Mouse (Mus musculus) c-Kit-positive CD71-positive TER-119-negative erythroid progenitor cells, embryonic 14.5 days (primary cell): ENCODE measurements around the gene Stk40.

Source experiments
- DNase-seq: peaks from one replicate; pipeline ENCODE4 v3.0.0-alpha.2; 2013; ENCODE audit warnings: low read depth

Gene Stk40

DNA sequence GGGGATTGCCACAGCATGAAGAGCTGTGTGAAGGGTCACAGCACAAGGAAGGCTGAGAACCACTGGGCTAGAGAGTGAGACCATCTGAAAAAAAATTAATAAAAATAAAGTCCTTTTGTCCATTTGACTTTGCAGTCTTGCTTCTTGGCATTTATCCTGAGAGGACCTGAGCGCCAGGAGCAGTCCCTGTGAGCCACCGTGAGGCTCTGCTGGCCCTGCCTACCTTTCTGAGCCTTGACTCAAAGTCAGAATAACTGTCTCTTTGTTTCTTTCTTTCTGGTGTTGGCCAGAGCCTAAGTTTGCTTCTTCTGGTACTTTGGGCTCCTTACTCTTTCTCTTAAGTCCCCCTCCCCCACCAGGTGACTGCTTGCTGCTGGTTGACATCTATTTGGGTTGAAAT is 16.7 kb downstream of the Stk40 start:
- DNase-seq = no peak

DNA sequence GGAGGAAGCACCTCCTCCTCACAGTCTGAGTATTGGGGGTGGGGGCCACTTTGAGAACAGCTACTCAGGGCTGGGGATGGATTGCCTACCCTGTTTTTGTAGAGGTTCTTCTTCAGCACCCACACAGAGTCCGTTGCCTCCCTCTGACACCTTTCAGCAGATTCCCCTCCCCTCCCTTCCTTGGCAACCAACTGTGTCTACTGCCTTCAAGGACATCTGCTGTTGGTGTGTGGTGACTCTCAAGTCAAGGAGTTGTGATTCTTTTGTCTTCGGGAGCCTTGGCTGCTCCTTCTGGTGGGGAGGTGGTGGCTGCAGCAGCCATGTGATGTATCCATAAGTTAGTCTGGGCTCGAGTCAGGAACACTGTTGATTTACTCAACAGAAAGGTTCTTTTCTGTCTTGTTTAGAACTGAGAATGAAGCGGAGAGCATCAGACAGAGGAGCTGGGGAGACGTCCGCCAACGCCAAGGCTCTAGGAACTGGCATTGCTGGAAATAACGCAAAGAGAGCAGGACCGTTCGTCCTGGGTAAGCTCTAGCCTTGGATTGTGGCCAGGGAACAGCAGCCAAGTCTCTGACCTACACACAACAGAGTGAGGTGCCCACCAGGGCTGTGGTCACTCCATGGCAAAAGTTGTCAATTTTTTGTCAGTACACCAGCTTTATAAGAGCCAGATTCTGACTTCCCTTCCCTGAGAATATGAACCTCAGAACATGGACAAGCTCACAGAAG is 19.7 kb downstream of the Stk40 start:
- no peak for DNase-seq

DNA sequence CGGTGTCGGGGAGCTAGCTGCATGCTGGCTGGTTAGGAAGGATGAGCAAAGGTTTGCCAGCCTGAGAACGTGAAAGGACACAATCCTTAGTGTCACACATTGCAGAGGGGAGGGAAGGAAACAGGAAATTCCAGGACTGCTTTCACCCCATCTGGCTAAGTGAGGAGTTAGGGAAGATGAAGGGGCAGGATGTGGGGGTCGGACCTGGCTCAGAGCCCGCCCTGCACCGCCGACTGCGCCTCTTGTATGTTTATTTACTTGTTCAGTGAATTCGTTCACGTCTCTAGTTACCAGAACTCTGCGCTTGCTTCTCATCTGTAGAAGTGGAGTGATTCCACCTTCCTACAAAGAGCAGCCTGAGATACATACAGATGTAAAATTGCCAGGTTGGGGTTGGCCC is 26.7 kb downstream of the Stk40 start:
- no peak for DNase-seq

DNA sequence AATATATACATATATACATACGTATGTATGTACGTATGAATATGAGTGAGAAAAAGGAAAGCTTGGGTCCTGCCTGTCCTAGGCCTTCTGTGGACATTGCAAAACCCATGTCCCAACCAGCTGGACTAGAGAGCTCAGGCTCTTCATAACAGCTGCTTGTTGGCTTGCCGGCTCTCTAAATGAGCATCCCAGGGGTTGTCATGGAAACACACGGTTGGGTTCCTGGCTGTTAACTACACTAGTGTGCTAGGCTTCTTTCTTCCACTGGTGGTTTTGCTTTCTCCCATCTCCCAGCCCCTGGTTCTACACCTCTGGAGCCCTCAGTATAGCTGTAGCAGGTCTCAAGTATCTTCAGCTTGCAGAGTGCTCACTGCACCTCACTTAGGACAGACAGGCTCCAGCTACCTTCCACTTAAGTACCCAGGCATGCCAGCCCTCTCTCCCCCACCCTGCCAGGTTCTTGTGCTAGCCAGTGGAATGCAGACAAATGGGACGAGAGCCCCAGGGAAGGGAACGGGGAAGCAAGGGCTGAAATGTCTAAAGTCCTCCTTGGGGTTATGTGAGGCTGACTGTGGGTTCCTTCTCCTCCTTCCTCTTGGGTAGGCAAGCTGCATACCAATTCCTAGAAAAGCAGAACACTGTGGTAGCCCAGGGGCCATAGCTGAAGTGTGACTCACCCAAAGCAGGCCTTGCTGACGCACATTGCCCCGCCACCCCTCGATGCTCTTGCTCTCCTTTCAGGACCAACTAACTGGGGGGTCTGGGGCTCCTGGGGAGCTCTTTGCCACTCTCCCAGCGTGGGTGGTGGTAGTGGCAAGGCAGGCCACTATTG is 27.7 kb downstream of the Stk40 start:
- DNase-seq = no peak

DNA sequence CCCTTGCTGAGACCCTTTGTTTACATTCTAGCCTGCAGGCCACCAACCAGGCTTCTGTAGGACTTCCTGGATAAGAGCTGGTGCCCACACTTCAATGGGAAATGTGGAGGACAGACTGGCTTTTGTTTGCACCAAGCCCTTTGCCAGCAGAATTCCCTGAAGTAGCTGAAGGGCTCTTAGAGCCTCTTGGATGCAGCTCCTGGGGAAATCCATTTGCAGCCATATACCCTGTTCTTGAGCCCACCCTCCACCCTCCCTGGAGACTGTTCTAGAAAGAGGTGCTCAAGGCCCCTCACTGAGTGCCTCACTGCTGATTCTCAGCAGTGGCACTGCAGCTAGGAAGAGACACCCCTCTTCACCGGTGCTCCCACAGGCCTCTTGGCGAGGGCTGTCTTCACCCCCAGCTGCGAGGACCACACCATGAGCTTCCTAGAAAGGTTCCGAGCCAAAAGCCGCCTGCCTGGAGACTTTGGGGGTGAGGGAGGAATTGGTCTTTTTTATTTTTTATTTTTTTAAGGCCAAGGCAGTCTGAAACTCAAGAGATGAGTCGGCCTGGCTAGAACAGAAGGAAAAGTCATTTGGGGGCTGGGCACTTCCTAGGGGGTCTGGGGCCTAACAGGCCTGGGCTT is 29.0 kb downstream of the Stk40 start:
- no peak for DNase-seq

DNA sequence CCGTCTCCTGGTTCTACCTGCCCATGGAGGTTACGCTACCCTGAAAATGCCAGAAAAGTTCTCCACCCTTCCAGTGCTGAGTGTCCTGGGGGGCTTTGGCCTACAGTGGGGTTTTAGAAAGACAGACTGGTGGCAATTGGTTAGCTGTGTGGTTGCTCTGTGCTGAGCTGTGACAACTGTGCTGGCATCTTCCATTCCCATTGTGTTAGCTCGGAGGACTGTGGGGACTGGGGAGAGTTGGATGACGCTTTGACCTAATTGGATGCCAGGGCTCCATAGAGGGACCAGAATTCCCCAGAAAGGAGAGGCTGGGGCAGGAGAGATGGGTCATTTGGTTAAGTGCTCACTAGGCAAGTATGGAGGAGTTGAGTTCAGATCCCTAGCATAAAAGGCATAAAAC is 30.5 kb downstream of the Stk40 start:
- no peak for DNase-seq

DNA sequence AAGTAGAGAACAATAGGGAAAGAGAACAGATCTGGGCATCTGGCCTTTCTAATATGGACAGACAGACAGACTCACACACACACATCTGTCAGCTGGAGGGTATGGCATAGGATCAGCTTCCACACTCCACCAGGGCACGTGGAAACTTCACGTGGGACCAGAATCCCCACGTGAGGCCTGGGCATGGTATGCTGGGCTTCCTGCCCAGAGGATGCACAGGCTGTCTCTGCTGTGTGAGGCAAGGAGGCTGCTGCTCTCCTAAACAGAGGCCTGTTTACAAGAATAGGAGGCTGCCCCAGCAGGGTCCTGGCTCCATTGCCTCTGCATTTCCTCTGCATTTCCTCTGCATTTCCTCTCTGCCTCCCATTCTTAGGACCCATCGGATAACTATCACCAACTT is 30.9 kb downstream of the Stk40 start:
- DNase-seq = no peak

DNA sequence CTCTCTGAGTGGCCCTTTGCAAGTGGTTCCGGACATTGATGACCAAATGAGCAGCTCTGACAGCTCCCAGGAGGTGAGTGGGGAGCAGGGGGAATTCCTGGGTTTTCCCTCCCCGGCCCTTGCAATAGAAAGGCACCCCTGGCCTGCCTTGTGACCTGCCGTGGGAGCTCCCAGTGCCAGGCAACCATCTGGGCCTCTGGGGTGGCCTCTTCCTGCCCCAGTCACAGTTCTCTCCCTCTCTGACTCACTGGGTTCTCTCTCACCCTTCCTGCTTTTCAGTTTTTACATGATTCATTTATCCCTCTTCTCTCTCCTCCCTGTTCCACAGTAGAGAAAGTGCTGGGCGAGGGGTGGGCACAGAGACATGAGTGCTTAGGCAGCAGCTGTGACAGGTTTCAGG is 34.0 kb downstream of the Stk40 start:
- no peak for DNase-seq

DNA sequence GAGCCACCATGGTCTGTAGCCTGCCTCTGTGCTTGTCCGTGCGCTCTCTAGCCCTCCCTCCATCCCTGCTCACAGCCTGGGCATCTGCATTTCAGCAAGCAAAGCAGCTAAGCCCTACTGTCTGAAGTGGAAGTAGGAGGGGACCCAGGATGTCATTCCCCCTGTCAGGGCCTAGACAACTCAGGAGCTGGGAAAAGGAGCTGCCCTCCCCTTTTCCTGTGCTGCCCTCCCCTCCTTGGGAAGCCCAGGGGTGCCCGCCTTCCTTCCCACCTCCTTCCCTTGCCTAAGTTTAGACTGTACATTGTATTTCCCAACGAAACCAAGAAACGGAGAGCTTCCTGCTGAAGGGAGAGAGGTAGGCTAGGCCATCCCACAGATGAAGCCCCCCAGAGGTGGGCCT is 37.3 kb downstream of the Stk40 start:
- DNase-seq = no peak

DNA sequence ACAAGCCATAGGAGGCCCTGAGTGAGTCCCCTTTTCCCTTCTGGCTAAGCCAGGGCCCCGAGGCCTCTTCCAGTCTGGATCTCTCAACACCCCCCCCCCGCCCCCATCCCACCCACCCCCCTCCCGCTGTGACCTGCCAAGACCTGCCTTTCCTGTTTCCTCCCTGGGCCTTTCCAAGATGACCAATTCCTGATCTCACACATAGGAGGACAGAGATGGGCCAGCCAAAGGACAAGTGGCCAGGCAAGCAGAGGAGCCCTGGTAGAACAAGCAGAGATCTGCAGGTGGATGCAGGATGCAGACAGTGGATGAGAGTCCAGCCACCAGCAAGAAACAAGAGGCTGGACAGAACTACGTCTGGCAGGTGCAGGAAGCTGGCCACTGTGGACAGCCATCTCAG is 41.6 kb downstream of the Stk40 start:
- DNase-seq = no peak

DNA sequence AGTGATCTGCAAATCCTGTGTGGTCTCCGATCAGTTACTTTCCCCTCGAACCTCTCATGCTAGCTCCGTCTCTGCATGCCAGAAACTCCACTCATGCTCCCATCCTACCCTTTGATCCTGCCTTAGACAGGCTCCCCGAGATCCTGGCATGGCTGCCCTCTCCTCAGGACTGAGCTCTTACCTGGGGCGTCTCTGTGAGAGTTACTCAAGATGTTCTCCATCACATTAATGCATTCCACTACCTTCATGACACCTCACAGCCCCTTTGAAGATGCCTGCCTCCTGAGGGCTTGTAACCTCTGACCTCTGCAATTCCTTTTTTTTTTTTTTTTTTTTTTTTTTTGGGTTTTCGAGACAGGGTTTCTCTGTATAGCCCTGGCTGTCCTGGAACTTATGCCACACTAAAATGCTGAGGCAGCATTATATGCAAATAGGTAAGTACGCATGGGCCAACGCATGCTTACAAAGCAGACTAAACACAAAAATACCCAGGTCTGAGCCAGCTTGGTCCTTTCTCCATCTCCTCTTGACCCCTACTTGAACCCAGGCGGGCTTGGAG is 43.3 kb downstream of the Stk40 start:
- no peak for DNase-seq

DNA sequence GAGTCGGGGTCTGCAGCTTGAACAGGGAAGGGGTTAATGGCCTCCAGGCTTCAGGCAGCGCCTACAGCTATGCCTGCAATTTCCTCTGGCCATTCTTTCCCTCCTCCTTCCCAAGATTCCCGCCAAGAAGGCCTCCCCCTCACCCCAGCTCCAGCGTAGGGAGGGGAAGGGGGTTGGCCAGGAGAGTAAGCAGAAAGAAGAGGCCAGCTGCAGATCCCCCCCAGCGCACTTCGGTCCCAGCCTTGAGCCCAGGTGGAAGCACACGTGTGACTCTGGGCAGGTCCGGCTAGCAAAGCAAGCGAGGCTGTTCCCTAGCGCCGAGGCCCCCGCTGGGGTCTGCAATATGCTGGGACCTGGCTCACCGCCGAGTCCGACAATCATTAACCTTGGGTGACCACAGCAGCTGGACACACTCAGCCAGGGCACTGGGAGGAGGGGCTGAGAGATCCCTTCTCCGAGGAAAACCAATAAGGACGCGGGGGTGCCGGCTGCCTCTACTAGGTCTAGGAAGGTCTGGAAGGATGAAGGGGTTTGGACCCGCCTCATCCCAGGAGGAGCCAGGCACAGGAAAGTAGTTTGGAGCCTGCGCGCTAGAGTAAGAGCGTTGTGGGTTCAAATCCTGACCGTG is 43.9 kb downstream of the Stk40 start, which contains the start of gene Eva1b:
Eva1b (plus strand) TSS at position 212 of the 628 bp plus-strand sequence.
- DNase-seq = no peak

DNA sequence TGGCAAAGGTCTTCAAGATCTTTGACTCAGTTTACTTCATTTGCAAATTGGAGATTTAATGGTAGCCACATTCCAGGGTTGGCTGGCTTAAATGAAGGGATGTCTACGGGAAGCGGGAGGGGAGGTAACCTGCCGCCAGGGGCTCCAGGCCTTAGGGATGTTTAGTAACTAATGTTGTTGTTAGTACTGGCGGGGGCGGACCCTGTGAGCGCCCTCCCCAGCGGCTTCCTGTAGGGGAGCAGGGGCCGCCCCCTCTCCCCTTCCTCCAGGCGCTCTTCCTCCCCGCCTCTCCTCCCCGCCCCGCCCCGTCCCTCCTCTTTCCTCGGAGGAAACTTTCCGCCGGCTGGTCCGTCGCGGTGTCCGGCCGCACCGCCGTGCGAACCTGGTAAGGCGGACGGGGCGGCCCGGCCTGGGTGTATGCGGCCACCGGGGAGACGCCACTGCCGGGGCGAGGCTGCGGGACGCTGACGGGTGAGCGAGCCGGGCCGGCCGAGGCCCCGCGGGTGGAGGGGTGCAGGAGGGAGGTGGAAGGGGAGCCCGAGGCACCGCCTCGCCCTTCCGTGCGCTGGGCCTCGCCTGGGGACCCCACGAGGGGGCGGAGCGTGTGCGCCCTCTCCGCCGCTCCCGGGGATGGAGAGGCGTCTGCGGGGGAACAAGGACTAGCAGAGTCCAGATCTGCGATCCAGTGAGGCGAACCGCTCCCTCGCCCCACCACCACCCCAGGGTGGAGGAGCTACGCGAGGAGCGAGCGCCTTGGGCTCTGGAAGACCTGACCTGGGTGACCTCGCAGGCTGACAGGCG is 44.6 kb downstream of the Stk40 start:
- no peak for DNase-seq

DNA sequence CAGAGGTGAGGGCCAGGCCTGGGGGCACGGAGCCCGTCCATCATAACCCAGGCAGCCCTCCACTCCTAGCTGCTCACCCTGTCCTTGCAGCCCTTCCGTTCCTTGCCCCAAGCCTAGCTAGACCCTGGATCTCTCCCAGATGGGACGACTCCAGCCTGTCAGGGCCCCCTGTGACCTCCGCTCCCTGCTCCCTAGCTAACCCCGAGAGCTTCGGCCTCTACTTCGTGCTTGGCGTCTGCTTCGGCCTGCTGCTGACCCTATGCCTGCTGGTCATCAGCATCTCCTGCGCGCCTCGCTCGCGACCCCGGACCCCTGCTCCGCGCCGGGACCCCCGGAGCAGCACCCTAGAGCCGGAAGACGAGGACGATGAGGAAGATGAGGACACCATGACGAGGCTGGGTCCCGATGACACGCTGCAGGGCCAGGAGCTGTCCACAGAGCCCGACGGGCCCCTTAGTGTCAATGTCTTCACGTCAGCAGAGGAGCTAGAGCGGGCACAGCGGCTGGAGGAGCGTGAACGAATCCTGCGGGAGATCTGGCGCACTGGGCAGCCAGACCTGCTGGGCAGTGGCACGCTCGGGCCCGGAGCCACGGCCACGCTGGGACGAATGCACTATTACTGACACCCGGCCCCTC is 45.4 kb downstream of the Stk40 start:
- DNase-seq = no peak

DNA sequence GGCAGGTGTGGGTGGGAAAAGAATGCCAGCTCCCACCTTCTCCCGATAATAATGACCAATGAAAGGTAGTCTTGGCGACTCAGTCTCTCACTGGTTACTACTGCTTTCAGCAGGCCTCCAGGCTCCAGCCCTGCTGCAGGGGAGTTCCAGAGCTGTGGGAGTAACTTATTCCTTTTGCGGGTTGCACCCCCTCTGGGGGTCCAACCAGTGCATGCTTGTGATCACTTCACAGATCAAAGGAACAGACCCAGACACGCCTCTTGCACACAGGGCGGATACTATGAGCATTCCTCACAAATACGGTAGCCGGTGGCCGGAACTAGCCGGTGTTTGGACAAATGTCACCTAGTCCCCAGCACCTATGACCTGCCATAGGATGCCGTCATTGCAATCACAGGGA is 46.0 kb downstream of the Stk40 start:
- no peak for DNase-seq

DNA sequence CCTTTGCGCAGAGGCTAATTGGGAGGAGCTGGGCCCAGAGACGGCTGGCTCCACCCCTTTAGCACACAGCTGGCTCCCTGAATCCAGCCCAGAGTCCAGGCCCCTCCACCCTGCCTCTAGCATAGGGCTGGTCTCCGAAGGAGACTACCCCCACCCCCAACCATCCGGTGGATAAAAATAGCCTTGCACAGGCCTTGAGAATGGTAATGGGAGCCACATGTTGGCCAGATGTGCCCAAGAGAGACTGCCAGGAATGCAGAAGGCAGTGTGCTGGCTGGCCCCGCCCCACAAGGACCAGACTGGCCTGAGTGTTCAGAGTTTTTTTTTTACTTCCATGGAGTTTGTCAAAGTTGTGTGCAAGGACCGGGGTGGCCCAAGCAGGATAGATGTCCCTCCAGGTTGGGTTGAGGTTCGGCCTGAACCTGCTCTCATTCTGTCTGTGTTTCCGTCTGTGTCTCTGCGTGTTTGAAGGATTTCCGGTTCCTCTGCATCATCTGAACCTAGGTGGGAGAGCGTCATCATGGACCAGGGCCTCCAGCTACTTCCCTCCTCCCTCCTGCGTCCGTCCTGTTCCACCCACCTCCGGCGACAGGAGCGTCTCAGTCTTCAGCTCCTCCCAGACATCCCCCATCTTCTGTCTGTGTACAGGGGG is 46.7 kb downstream of the Stk40 start:
- no peak for DNase-seq

DNA sequence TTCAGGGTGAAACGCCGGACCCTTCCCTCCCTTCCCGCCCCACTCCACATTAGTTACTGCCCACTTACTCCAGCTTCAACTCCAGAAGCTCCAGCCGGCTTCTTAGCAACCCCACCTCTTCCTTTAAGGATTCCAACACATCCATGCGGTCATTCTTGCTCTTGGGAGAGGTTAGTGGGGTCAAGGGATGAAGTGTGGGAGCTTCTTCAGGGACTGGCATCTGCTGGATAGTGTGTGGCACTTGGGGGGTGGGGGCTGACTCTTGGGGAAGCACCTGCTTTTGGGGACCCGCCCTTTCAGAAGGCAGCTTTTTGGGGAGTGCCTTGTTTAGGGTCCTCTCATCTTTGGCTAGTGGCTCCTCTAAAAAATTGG is 47.2 kb downstream of the Stk40 start:
- DNase-seq = no peak

DNA sequence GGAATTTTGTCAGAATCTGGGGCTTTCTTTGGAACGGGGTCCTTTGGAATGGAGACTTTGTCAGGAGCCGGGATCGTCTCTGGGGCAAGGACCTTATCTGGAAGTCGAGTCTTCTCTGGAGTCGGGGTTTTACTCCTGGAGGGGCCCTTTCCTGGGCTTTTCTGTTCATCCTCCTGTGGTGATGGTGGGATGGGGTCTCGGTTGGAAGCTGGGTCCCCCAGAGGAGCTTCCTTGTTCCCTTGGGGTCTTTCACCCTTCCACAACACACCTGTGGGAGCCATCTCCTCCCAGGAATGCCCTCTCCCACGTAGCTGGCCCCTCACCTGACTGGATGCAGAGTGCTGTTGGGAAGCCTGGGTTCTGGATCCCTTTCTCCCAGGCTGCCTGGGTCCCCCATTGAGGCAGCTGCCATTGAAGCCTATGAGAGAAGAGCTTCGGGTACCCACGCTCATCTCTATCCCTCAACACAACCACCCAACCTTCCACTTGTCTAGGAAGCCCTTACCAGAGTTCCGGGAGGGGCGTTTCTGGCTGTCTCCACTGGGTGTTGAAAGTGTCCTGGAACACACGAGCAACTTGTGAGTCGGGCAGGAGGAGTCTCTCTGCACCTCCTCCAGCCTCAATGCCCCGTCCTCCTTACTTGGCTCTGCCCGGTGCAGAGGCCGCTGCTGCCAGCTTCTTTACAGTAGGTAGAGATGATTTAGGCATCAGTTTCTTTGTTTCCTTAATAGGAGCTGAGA is 48.1 kb downstream of the Stk40 start:
- no peak for DNase-seq

DNA sequence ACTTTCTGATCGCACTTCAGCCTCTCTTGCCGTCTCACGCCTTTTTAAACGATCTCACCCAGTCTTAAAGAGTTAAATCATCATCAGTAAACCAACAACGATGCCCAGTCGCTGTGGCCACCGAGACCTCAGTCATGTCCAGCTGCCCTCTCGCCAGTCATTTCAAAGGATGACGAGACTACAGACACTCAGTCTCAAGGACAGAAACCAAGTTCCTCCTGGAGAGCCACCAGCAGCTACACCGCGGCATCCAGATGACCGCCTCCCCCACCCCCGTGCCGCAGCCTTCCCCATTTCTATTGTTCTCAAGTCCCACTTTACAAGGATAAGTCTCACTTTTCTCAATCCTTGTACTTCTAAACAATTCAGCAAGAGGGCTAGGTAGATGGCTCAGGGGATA is 49.1 kb downstream of the Stk40 start:
- no peak for DNase-seq

DNA sequence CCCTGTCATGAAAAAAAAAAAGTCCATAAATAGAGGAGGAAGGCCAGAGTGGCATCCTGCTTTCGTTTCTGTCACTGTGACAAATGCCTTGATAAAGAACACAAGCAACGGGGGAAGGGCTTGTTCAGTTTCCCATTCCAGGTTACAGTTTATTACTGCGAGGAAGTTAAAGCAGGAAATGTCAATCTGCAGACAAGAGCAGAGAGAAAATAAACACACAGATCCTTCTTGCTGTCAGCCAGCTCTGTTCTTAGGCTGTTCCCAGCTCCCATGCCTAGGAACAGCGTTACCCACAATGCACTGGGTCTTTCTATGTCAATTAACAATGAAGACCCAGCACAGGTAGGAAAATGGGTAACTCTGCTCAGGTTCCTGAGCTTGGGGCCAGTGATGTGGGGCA is 51.4 kb downstream of the Stk40 start:
- no peak for DNase-seq
